Mouse (Mus musculus) embryo, embryonic 9.5 days (tissue): ENCODE measurements around the gene Zfp579.
"Not testable (repeated sequence)": the region's sequence is repeated elsewhere in the genome, so short reads cannot be mapped to it uniquely, and the experiment has no call there.

Experiments
- DNase-seq: peaks from one replicate; pipeline ENCODE4 v3.0.0-alpha.2; 2017; ENCODE audit errors: extremely low spot score

Zfp579 gene

GRCm38 (mm10) chr7:4996003-4996895 is at the start of gene Zfp579:
Gene Zfp579, minus strand, starts transcription at chr7:4996158.
- DNase-seq: peak; percentile 95

DNA sequence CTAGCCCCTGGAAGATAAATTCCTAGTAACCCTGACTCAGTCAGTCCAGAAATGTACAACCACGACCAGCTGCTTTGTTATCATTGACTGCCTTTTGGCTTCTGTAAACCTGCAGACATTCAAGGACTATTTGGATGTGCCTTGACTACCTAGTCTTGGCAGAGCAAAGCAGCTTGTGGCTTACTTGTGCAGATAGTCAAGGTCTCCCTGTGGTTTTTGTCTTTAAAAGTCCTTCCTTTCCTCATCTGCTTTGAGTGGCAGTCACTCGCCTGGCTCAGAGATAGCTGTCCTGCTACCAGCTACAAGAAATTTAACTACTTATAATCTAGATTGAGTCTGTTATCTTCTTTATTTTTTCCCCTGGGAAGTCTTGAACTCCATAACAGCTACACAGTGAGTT is 49.0 kb upstream of the Zfp579 start:
- DNase-seq: no peak

- no peak for DNase-seq
Observed at GRCm38 (mm10) chr7:5038940-5039339, 43.0 kb upstream of the Zfp579 start.

DNA sequence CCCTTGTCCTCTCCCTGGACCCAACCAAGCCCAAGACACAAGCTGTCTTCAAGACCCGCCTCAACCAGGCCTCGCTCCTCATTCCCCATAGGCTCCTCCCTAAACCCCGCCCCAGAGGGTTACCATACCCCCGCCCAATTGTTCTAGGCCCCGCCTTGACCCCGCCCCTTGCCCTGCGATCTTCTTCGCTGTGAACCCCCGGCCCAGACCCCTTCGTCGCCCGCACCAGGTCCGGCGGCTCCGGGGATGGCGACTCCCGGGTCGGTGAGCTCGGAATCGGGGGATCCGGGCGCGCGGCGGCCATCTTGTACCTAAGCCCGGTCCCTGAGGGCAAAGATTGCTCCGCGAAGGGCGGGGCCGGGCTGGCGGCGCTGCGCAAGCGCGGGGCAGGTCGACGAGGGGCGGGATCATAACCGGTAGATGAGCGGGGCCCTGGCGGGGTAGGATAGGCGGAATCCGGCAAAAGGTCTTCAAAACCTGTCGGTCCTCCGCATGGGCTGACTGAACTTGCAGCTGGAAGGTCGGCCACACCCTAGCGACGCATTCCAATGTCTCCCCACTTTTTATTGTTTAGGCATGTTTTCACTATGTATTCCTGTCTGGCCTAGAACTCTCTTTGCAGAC is 42.3 kb upstream of the Zfp579 start, which contains the start of gene Zfp784:
TSS of gene Zfp784 (minus strand) at position 338 of the 624 bp plus-strand sequence.
- peak; percentile 96 for DNase-seq

- no peak for DNase-seq
Observed at GRCm38 (mm10) chr7:5037467-5037866, 41.5 kb upstream of the Zfp579 start.

- DNase-seq: no peak
Observed at GRCm38 (mm10) chr7:5037026-5037425, 41.1 kb upstream of the Zfp579 start.

DNA sequence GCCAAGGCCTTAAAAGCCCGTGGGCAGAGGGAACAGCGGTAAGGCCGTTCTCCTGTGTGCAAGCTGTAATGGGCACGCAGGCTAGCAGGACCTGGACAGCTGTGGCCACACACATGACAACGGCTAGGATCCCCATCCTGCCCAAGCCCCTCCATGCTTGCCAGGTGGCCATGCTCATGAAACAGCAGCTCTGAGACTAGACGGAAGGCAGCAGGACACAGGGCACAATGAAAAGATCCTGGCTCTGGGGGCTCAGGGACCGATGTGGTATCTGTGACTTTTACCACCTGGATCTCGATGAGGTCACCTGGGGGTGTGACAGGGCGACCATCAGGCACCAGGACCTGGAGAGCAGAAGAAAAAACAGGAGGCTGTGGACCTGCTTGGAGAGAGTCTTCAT is 40.2 kb upstream of the Zfp579 start:
- DNase-seq: no peak

DNA sequence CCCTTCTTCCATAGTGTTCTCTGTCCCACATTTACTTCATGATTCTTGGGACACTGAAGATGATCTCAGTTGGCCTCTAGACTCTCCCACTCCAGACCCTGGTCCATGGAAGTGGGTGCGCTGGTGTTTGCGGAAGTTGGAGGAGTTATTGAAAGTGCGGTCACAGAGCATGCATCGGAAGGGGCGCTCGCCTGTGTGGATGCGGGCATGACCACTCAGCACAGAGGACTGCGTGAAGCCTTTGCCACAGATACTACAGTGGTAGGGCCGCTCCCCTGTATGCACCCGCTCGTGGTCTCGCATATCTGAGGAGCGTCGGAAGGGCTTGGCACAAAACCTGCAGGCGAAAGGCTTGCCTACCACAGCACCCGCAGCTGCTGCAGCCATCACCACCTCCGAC is 39.7 kb upstream of the Zfp579 start:
- no peak for DNase-seq

DNA sequence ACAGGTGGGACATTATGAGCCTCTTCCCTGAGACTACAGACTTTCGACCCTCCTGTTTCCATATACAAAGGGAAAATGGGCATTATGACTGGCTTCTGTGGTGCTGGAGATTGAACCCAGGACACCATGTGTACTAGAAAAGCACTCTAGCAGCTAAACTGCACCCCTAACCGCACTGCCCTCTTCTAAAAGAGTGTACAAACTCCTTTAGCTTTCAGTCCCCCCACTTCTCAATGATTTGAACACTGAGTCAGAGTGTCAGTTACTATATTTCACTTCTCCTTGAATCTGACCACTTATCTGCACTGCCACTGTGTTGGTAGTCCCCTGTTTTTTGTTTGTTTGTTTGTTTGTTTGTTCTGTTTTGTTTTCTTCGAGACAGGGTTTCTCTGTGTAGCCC is 37.9 kb upstream of the Zfp579 start, which contains the start of gene 4632433K11Rik:
TSS of gene 4632433K11Rik (plus strand) at position 301 of the 400 bp plus-strand sequence.
- no peak for DNase-seq

GRCm38 (mm10) chr7:5031496-5031895 is 35.5 kb upstream of the Zfp579 start:
- DNase-seq: no peak

DNA sequence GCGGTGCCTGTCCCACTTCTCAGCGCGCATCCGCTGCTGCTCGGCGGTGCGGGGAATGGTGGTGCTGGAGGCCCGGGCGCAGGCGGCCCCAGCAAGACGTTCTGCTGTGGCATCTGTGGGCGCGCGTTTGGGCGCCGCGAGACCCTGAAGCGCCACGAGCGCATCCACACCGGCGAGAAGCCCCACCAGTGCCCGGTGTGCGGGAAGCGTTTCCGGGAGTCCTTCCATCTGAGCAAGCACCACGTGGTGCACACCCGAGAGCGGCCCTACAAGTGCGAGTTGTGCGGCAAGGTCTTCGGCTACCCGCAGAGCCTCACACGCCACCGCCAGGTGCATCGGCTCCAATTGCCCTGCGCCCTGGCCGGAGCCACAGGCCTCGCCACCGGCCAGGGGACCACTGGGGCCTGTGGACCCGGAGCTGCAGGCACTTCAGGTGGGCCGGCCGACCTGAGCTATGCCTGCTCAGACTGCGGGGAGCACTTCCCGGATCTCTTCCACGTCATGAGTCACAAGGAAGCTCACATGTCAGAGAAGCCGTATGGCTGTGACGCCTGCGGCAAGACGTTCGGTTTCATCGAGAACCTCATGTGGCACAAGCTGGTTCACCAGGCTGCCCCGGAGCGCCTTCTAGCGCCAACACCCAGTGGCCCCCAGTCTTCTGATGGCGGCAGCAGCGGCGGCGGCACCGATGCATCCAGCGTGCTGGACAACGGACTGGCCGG is 34.8 kb upstream of the Zfp579 start:
- no peak for DNase-seq

- DNase-seq: no peak
Observed at GRCm38 (mm10) chr7:5029946-5030345, 34.0 kb upstream of the Zfp579 start.

DNA sequence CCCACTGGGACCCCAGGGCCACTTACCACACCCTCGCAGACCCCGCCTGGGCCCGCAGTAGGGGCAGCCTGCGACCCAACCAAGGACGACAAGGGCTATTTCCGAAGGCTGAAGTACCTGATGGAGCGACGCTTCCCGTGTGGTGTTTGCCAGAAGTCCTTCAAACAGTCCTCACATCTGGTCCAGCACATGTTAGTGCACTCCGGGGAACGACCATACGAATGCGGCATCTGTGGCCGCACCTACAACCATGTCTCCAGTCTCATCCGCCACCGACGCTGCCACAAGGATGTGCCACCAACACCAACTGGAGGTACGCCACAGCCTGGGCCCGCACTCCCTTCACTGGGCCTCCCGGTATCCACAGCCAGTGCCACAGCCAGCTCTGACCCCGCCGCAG is 33.6 kb upstream of the Zfp579 start:
- no peak for DNase-seq

DNA sequence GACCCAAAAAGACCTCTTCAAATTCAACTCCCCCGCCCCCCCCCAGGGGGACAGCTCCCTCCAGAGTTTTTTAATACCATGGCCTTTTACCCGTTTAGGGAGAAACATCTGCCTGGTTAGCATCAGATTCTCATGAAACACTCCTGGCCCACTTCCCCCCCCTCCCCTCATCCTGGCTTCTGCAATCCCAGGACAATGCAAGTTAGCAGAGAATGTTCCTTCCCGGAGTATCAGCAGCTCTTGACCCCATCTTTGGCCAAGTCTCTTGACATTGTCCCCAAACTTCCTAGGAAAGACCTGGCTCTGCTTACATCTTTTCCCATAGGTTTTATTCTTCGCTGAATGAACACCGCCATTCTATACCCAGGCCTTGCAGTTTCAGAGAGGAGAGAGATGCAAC is 25.2 kb upstream of the Zfp579 start:
- DNase-seq: no peak

DNA sequence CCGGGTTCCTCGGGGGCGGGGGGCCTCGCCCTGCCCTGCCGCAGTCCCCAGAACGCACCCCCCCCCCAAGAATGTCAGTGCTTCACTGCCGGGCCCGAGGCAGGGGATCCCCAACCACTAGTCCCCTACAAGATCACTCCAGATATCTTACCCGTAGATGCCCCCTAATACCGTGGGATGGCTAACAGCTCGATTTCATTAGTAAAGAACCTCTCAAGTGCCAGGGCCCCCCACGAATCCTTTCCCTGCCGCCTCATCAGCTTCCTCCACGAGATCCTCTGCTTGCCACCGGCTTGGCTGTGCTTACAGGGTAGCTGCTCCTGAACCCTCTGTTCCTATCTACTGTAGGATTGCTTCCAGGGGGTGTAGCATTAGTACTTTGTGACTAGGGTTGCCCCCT is 24.7 kb upstream of the Zfp579 start:
- DNase-seq: no peak

DNA sequence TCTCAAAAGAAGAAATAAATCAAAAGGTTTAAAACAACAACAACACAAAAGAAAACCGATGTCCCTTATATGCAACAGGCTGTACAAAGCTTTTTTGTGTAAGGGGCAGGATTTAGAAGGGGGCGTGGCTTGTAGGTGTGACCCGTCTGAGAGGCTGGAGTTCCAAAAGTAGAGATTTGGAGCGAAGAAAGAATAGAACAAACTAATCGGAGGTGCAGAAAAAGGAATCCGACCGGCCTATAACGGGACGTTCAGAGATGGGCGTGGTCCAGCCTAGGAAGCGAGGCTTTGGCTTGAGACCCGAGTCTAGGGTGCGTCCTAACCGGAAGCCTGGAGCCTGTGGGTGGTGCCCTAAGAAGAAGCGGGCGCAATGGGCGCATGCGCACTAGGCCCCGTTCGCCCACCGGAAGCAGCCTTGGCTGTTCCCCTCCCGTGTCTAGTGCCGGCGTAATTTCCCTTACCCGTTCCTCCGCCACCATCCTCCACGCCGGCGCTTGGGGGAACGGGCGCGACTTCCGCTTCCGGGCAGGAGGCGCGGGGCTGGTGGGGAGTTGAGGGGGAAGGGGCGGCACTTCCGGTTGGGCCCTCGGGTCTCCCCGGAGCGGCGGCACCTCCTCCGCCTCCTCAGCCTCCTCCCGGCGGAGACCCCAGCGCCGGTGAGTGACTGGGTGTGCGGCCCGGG is 24.2 kb upstream of the Zfp579 start, which contains the start of the genes Zfp865 and Ccdc106:
TSS of gene Zfp865 (plus strand) at position 377 of the 682 bp plus-strand sequence.
TSS of gene Ccdc106 (plus strand) at position 554 of the 682 bp plus-strand sequence.
- DNase-seq: peak; percentile 98

DNA sequence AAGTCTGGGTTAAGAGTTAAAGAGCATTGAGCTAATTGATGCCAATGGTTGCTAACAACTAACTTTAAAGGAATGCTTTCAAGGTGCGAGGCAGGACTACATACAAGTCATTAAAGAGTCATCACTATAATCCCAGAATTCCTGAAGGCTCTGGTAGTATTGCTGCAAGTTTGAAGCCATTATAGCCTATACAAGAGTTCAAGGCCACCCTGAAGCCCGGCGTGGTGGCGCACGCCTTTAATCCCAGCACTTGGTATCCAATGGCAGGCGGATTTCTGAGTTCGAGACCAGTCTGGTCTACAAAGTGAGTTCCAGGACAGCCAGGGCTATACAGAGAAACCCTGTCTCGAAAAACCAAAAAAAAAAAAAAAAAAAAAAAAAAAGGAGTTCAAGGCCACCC is 23.6 kb upstream of the Zfp579 start:
- DNase-seq: not testable (repeated sequence)

DNA sequence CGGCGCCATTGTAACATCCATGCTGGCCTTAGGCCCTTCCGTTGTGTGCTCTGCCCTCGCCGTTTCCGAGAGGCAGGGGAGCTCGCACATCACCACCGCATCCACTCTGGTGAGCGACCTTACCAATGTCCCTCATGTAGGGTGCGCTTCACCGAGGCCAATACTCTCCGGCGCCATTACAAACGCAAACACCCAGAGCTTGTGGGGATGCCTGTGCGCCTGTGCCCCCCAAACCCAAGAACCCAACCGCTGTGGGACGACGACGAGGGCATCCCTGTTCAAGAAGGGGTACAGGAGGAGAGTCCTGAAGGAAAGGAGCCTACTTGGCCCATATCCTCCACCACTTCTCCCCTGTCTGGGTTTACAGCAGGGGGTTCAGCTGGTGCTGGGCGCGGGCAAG is 22.0 kb upstream of the Zfp579 start:
- DNase-seq: no peak

GRCm38 (mm10) chr7:5017352-5017751 is 21.4 kb upstream of the Zfp579 start:
- no peak for DNase-seq

GRCm38 (mm10) chr7:5016920-5017319 is 21.0 kb upstream of the Zfp579 start:
- DNase-seq: no peak

DNA sequence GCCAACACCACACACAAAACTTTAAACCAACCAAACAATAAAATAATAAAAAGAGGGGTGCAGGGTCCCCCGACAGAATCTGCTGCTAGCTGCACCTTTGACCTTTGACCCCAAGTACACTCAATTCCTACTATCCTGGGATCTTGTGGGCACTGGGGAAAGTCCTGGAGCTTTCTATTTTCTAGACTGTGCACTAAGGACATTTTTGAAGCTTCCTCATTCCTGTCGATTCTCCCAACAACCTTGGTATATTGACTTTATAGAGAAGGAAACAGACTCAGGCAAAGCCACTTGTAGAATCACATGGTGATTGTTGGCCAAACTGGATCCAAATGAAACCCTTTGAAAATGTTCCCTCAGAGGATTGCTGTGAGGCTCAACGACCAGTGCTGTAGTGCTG is 20.1 kb upstream of the Zfp579 start:
- no peak for DNase-seq
